Mouse (Mus musculus) G1E (cell line): ENCODE data around the gene Epha2.

ENCODE experiments used
- CTCF ChIP-seq: IDR thresholded peaks from 2 replicates; pipeline ENCODE4 v1.5.1; 2012; ENCODE audit warnings: low read depth, low read length, inconsistent platforms, mixed read lengths
- GATA1 ChIP-seq: IDR thresholded peaks from 2 replicates; pipeline ENCODE4 v1.6.1; 2012; ENCODE audit warnings: borderline replicate concordance, low read length, inconsistent platforms, mixed read lengths
- POLR2AphosphoS5 ChIP-seq: IDR thresholded peaks from 2 replicates; pipeline ENCODE4 v1.6.1; 2012; ENCODE audit warnings: low read depth, low read length, inconsistent platforms; ENCODE audit not compliant: insufficient replicate concordance
- TAL1 ChIP-seq: conservative IDR thresholded peaks from 2 replicates; pipeline ENCODE4 v1.6.1; 2012; ENCODE audit warnings: low read depth, low read length, inconsistent platforms, mixed read lengths

DNA sequence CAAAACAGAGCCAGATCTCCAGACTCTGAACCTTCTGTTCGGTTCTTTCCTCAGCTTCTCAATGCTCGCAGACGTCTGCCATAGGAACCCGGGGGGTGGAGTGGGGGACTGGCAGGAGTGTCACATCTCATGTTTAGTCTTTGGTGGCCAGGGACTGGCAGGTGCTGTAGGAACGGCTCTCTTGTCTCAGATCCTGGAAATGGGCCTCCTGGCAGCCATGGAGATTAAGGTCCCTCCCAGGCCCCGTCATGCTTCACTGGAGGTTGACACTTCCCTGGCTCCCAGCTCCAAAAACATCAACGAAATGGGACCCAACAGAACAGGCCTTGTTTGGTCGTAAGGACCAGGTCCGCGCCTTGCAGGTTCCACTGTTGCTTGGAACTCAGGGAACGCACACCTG, 47.6 kb downstream of the Epha2 start:
- TF ChIP-seq CTCF (no peak), GATA1 (no peak), POLR2AphosphoS5 (no peak), TAL1 (no peak)
